Mouse (Mus musculus) liver, embryonic 16.5 days (tissue): ENCODE measurements around the gene Birc5. TPM values are rescaled to one million over a fixed set of nuclear protein-coding genes. Genes with fewer than 3 reads are reported as not detected.
A peak's percentile ranks its signal among the peaks of the same experiment; 100 is the strongest.

Experiments
- ATAC-seq: fragments of 200-750 bp; cut with Nextera tagmentation; 2 replicates; pipeline ENCODE4 v1.8.0; 2017; ENCODE audit warnings: low read depth, mild to moderate bottlenecking, moderate number of reproducible peaks, moderate library complexity
- H3K27ac ChIP-seq: fragments of 300-500 bp; sonication (generic); 2 replicates; pipeline ENCODE4 v1.5.1; 2014; ENCODE audit warnings: mild to moderate bottlenecking, low read length
- H3K27me3 ChIP-seq: fragments of 300-500 bp; sonication (generic); 2 replicates; pipeline ENCODE4 v1.6.1; 2014; ENCODE audit warnings: low read depth, low read length, mixed read lengths; ENCODE audit not compliant: control insufficient read depth, insufficient read depth
- H3K36me3 ChIP-seq: fragments of 300-500 bp; sonication (generic); 2 replicates; pipeline ENCODE4 v1.6.1; 2014; ENCODE audit warnings: mild to moderate bottlenecking; ENCODE audit not compliant: control insufficient read depth, insufficient read depth
- H3K4me1 ChIP-seq: fragments of 300-500 bp; sonication (generic); 2 replicates; pipeline ENCODE4 v1.6.1; 2014; ENCODE audit warnings: low read depth, low read length, mixed read lengths; ENCODE audit not compliant: control insufficient read depth
- H3K4me2 ChIP-seq: fragments of 300-500 bp; sonication (generic); 2 replicates; pipeline ENCODE4 v1.6.1; 2014; ENCODE audit warnings: low read depth, low read length, mixed read lengths
- H3K4me3 ChIP-seq: fragments of 300-500 bp; sonication (generic); 2 replicates; pipeline ENCODE4 v1.5.1; 2014; ENCODE audit warnings: low read depth, mild to moderate bottlenecking, low read length
- H3K9ac ChIP-seq: fragments of 300-500 bp; sonication (generic); 2 replicates; pipeline ENCODE4 v1.6.1; 2014; ENCODE audit warnings: low read depth, low read length
- H3K9me3 ChIP-seq: fragments of 300-500 bp; sonication (generic); replicated peaks from 2 replicates; pipeline ENCODE4 v1.6.1; 2016; ENCODE audit warnings: low read length; ENCODE audit not compliant: control insufficient read depth
- WGBS: fragments of 180-500 bp; shearing (Covaris S2); extraction: QIAGEN DNeasy Blood & Tissue Kit; methylation state at CpG from one replicate; pipeline ENCODE4 v1.1.7; 2014; ENCODE audit not compliant: insufficient replicate concordance; 5-methylcytosine and 5-hydroxymethylcytosine counted together
- polyA plus RNA-seq: library from polyadenylated mRNA; unstranded; fragments of >200 nt; fragmentation: Nextera tagmentation; extraction: Ambion mirVana; gene quantifications from 2 replicates; pipeline ENCODE4 v1.2.1, GENCODE M21; 2015

The Birc5 gene
- polyA plus RNA-seq, 1 experiment from 2014 or later = 298 TPM

GRCm38 (mm10) chr11:117824060-117824969 lies 24.7 kb upstream of the Birc5 start:
- peak overlapping the region; percentile 92 for H3K27ac ChIP-seq
- peaks cover 52% of the 10 kb centered on the region for H3K4me1 ChIP-seq
- 19% methylated on average over 23 of the region's 23 CpGs for WGBS

GRCm38 (mm10) chr11:117825333-117826101 lies 23.5 kb upstream of the Birc5 start, which contains the start of the genes Afmid and Tk1:
Gene Afmid (plus strand): TSS chr11:117825924.
Gene Tk1 (minus strand): TSS chr11:117826092.
- WGBS = under 1% methylated on average over 34 of the region's 34 CpGs
- Histone ChIP-seq H3K36me3 (peaks cover 25% of the 10 kb centered on the region), H3K4me2 (peak within 1 kb of the TSS; percentile 77), H3K4me3 (peak within 1 kb of the TSS; percentile 78), H3K9me3 (no peaks in the 10 kb centered on the region), H3K4me1 (peaks cover 64% of the 10 kb centered on the region), H3K27ac (peak within 1 kb of the TSS; percentile 92), H3K9ac (peak within 1 kb of the TSS; percentile 85), H3K27me3 (no peaks in the 10 kb centered on the region)
- peak; percentile 58 for ATAC-seq

More at GRCm38 (mm10) chr11:117824060-117824969, 24.7 kb upstream of the Birc5 start:
- Histone ChIP-seq H3K9me3 (no peaks in the 10 kb centered on the region), H3K9ac (peak overlapping the region; percentile 85), H3K4me2 (peak overlapping the region; percentile 77), H3K36me3 (peaks cover 34% of the 10 kb centered on the region), H3K27me3 (no peaks in the 10 kb centered on the region), H3K4me3 (peak overlapping the region; percentile 78)
- ATAC-seq = peak; percentile 48

GRCm38 (mm10) chr11:117826164-117826563 lies 22.9 kb upstream of the Birc5 start:
- no peaks in the 10 kb centered on the region for H3K27me3 ChIP-seq
- peak overlapping the region; percentile 92 for H3K27ac ChIP-seq
- H3K9me3 ChIP-seq = no peaks in the 10 kb centered on the region
- peaks cover 23% of the 10 kb centered on the region for H3K36me3 ChIP-seq
- WGBS = 41% methylated on average over 5 of the region's 5 CpGs
- peak overlapping the region; percentile 78 for H3K4me3 ChIP-seq
- no peak for ATAC-seq
- peak overlapping the region; percentile 77 for H3K4me2 ChIP-seq
- peaks cover 71% of the 10 kb centered on the region for H3K4me1 ChIP-seq
- H3K9ac ChIP-seq = peak overlapping the region; percentile 85

GRCm38 (mm10) chr11:117826916-117827315 lies 22.1 kb upstream of the Birc5 start:
- no peak for ATAC-seq
- peak overlapping the region; percentile 91 for H3K27ac ChIP-seq
- peak overlapping the region; percentile 78; the same call in 1 of the 2 replicates for H3K4me3 ChIP-seq
- H3K36me3 ChIP-seq = peaks cover 15% of the 10 kb centered on the region
- H3K9ac ChIP-seq = peak overlapping the region; percentile 0; the same call in 1 of the 2 replicates
- WGBS = 62% methylated on average over 8 of the region's 8 CpGs
- no peaks in the 10 kb centered on the region for H3K9me3 ChIP-seq
- no peaks in the 10 kb centered on the region for H3K27me3 ChIP-seq
- H3K4me1 ChIP-seq = peaks cover 78% of the 10 kb centered on the region
- peak overlapping the region; percentile 77 for H3K4me2 ChIP-seq

GRCm38 (mm10) chr11:117827386-117827785 lies 21.7 kb upstream of the Birc5 start:
- Histone ChIP-seq H3K27ac (peak overlapping the region; percentile 91), H3K9ac (peak overlapping the region; percentile 37; the same call in 1 of the 2 replicates), H3K4me1 (peaks cover 82% of the 10 kb centered on the region), H3K27me3 (no peaks in the 10 kb centered on the region), H3K4me3 (no peak overlapping the region), H3K36me3 (peaks cover 12% of the 10 kb centered on the region), H3K9me3 (no peaks in the 10 kb centered on the region), H3K4me2 (peak overlapping the region; percentile 77)
- no peak for ATAC-seq
- WGBS = 67% methylated on average over 3 of the region's 3 CpGs

GRCm38 (mm10) chr11:117828149-117828887 lies 20.7 kb upstream of the Birc5 start:
- no peak for ATAC-seq

GRCm38 (mm10) chr11:117828888-117829604 lies 20.0 kb upstream of the Birc5 start:
- Histone ChIP-seq H3K4me3 (no peak overlapping the region; the same call in 1 of the 2 replicates), H3K4me1 (peaks cover 72% of the 10 kb centered on the region), H3K4me2 (peak overlapping the region; percentile 77), H3K27me3 (no peaks in the 10 kb centered on the region), H3K9me3 (no peaks in the 10 kb centered on the region), H3K36me3 (no peaks in the 10 kb centered on the region), H3K9ac (peak overlapping the region; percentile 42; the same call in 1 of the 2 replicates), H3K27ac (peak overlapping the region; percentile 91)
- WGBS = 11% methylated on average over 9 of the region's 9 CpGs
- ATAC-seq = peak; percentile 33

More at GRCm38 (mm10) chr11:117828149-117828887, 20.7 kb upstream of the Birc5 start:
- Histone ChIP-seq H3K4me1 (peaks cover 77% of the 10 kb centered on the region), H3K9ac (peak overlapping the region; percentile 37), H3K36me3 (peaks cover 3% of the 10 kb centered on the region), H3K9me3 (no peaks in the 10 kb centered on the region), H3K27me3 (no peaks in the 10 kb centered on the region), H3K4me2 (peak overlapping the region; percentile 77), H3K27ac (peak overlapping the region; percentile 91), H3K4me3 (no peak overlapping the region)
- 41% methylated on average over 18 of the region's 18 CpGs for WGBS
